Mouse (Mus musculus) midbrain, embryonic 16.5 days (tissue): ENCODE measurements at regions not wholly inside any gene's neighbourhood (a gene's known extent, or its start where the extent isn't known, plus 50 kb on each side); places are given as distances from the start of the nearest gene placed in this dataset.
"Not testable (repeated sequence)": the region's sequence is repeated elsewhere in the genome, so short reads cannot be mapped to it uniquely, and the experiment has no call there.

Experiments used
- ATAC-seq: fragments of 200-750 bp; cut with Nextera tagmentation; 2 replicates; pipeline ENCODE4 v1.8.0; 2017; ENCODE audit warnings: moderate TSS enrichment
- H3K27ac ChIP-seq: fragments of 300-500 bp; sonication (generic); 2 replicates; pipeline ENCODE4 v1.5.1; 2014; ENCODE audit warnings: mild to moderate bottlenecking, low read length, mixed read lengths
- H3K27me3 ChIP-seq: fragments of 300-500 bp; sonication (generic); 2 replicates; pipeline ENCODE4 v1.6.1; 2014; ENCODE audit warnings: low read depth, low read length, mixed read lengths; ENCODE audit not compliant: control insufficient read depth, insufficient read depth
- H3K36me3 ChIP-seq: fragments of 300-500 bp; sonication (generic); 2 replicates; pipeline ENCODE4 v1.6.1; 2014; ENCODE audit warnings: mild to moderate bottlenecking, low read length, moderate library complexity, mixed read lengths; ENCODE audit not compliant: control insufficient read depth, insufficient read depth
- H3K4me1 ChIP-seq: fragments of 300-500 bp; sonication (generic); 2 replicates; pipeline ENCODE4 v1.6.1; 2014; ENCODE audit warnings: mild to moderate bottlenecking, low read length, mixed read lengths; ENCODE audit not compliant: control insufficient read depth, insufficient read depth
- H3K4me2 ChIP-seq: fragments of 300-500 bp; sonication (generic); 2 replicates; pipeline ENCODE4 v1.6.1; 2014; ENCODE audit warnings: mild to moderate bottlenecking, low read length, mixed read lengths
- H3K4me3 ChIP-seq: fragments of 300-500 bp; sonication (generic); 2 replicates; pipeline ENCODE4 v1.5.1; 2014; ENCODE audit warnings: low read depth, mild to moderate bottlenecking, low read length, moderate library complexity, mixed read lengths
- H3K9ac ChIP-seq: fragments of 300-500 bp; sonication (generic); 2 replicates; pipeline ENCODE4 v1.6.1; 2014; ENCODE audit warnings: low read depth, low read length, mixed read lengths
- H3K9me3 ChIP-seq: fragments of 300-500 bp; sonication (generic); replicated peaks from 2 replicates; pipeline ENCODE4 v1.6.1; 2014; ENCODE audit warnings: mild to moderate bottlenecking, low read length, mixed read lengths; ENCODE audit not compliant: control insufficient read depth, poor library complexity, severe bottlenecking
- WGBS: fragments of 180-500 bp; shearing (Covaris S2); extraction: QIAGEN DNeasy Blood & Tissue Kit; methylation state at CpG from one replicate; pipeline ENCODE4 v1.1.7; 2014; 5-methylcytosine and 5-hydroxymethylcytosine counted together

DNA sequence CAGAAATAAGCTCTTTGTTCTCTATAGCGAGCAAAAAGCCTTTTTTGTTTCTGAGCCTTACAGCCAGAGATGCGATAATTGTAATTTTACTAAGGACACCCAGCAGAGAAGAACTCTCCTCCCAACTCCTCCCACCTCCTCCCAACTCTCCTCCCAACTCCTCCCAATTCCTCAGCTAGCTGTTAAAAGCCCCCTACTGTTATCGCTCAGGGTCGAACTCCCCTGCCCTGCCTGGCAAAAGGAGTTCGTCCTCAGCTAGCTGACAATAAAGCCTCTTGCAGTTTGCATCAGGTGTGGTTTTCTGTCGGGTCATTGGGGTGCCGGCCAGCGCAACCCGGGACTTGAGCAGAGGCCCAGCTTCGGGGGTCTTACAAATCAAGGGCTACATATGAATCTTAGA, 99.5 kb upstream of the Thpo start:
- H3K9ac ChIP-seq, H3K9me3 ChIP-seq, H3K4me3 ChIP-seq, H3K27me3 ChIP-seq, H3K4me2 ChIP-seq, H3K4me1 ChIP-seq, H3K27ac ChIP-seq, ATAC-seq, H3K36me3 ChIP-seq: not testable (repeated sequence)
- WGBS = 78% methylated on average over 10 of the region's 10 CpGs

DNA sequence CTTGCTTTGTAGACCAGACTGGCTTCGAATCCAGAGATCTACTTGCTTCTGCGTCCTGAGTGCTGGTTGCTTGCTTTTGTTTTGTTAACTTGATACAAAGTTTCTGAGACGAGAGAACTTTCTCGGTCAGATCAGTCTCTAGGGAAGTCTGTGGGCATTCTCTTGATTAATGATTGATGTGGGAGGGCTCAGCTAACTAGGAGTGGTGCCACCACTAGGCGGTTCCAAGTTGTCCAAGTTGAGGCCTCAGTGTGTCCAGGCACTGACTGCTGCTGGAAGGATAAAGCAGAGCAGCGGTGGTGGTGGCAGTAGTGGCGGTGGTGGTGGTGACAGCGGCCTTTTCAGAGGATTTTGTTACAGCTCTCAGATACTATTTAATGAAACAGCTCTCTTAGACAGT, 99.0 kb upstream of the Thpo start:
- Histone ChIP-seq H3K36me3 (no peaks in the 10 kb centered on the region), H3K9ac (no peak overlapping the region), H3K27ac (no peak overlapping the region), H3K27me3 (no peaks in the 10 kb centered on the region), H3K4me1 (no peaks in the 10 kb centered on the region), H3K4me2 (no peak overlapping the region), H3K9me3 (no peaks in the 10 kb centered on the region), H3K4me3 (no peak overlapping the region)
- 86% methylated on average over 8 of the region's 8 CpGs for WGBS
- no peak for ATAC-seq

DNA sequence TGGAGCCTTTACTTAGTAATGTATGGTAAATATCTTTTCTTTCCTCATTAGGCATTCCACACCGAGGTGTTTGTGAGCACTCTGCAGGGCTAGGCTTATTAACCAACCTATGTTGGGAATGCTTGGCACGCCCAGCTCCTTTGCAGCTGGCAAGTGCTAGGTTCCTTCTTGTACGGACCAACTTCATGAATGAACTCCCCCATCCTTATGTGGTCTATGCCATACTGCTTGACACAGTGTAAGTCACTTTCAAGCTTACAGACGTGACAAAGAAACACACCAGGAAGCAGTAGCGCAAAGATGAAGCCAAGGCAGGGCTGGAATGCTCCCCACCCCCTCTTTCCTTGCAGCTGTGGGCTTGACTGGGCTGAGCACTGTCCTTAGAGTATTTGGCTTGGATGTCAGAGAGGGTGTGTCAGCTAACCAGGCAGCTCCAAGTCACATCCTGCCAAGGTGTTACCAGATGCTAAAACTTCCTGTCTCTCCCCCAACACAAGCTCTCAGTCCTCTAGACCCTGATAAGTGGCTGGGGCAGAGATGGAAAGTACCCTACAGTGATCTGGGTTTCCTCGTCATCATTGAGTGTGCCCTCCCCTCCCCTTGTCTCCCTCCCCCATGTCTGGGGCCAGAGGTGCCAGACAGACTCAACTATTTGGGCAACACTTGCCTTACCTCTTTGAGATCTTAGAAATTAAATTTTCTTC, 95.6 kb upstream of the Thpo start:
- no peaks in the 10 kb centered on the region for H3K4me1 ChIP-seq
- H3K27me3 ChIP-seq = no peaks in the 10 kb centered on the region
- no peaks in the 10 kb centered on the region for H3K9me3 ChIP-seq
- ATAC-seq = no peak
- no peak overlapping the region for H3K4me2 ChIP-seq
- H3K4me3 ChIP-seq = no peak overlapping the region
- 56% methylated on average over 6 of the region's 6 CpGs for WGBS
- H3K9ac ChIP-seq = no peak overlapping the region
- H3K27ac ChIP-seq = no peak overlapping the region
- H3K36me3 ChIP-seq = no peaks in the 10 kb centered on the region

DNA sequence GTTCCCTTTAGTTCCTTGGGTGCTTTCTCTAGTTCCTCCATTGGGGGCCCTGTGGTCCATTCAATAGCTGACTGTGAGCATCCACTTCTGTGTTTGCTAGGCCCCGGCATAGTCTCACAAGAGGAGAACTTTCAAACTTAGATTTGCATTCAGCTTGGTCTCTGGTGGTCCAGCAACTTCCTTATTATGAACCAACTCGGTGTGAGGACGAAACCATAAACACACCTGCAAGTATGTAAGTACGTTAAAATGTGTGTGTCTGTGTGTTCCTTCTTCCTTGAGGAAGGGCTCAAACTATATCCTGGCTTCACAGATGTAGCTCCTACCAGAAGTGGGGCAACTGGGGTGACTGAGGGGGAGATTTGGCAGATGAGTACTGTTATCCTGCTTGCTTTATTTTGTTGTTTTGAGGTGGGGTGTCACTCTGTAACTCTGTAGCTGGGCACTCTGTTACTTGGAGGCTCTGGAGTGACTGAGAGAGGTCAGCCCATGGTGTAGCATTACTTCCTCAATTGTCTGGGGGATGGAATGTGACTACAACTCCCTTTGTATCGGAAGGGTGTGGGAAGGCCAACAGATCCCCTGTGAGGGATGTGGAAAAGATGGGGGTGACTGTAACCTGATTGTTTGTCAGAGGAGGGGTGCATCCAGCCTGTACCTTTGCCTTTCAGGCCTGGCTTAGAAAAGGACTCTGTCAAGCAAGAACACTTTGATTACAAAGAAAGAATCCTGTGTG, 94.9 kb upstream of the Thpo start:
- 87% methylated on average over 5 of the region's 5 CpGs for WGBS
- no peak overlapping the region for H3K4me2 ChIP-seq
- H3K27me3 ChIP-seq = no peaks in the 10 kb centered on the region
- no peaks in the 10 kb centered on the region for H3K36me3 ChIP-seq
- H3K9me3 ChIP-seq = no peaks in the 10 kb centered on the region
- no peaks in the 10 kb centered on the region; the same call in 1 of the 2 replicates for H3K4me1 ChIP-seq
- H3K27ac ChIP-seq = no peak overlapping the region
- no peak overlapping the region for H3K9ac ChIP-seq
- no peak for ATAC-seq
- H3K4me3 ChIP-seq = no peak overlapping the region

DNA sequence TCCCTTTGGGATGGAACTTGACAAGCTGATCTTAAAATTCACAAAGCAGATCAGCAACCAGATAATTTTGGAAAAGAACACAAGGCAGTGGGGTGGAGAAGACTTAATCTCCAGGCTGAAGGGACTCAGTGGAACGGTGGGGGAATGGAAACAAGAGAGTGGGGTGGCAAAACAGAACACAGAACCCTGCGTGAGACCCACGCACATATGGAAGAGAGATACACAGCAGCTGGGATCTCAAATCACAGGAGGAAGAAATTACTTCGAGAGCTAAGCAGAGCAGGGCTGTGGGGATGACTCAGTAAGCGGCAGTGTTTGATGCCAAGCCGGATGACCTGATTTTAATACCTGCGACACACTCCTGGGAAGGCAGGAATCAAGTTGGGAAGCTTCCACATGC, 89.9 kb upstream of the Thpo start:
- no peak overlapping the region for H3K9ac ChIP-seq
- no peaks in the 10 kb centered on the region for H3K36me3 ChIP-seq
- no peak overlapping the region for H3K27ac ChIP-seq
- H3K4me1 ChIP-seq = no peaks in the 10 kb centered on the region; the same call in 1 of the 2 replicates
- H3K4me2 ChIP-seq = no peak overlapping the region
- no peaks in the 10 kb centered on the region for H3K27me3 ChIP-seq
- H3K9me3 ChIP-seq = no peaks in the 10 kb centered on the region
- H3K4me3 ChIP-seq = no peak overlapping the region
- no peak for ATAC-seq
- WGBS = 41% methylated on average over 7 of the region's 7 CpGs

DNA sequence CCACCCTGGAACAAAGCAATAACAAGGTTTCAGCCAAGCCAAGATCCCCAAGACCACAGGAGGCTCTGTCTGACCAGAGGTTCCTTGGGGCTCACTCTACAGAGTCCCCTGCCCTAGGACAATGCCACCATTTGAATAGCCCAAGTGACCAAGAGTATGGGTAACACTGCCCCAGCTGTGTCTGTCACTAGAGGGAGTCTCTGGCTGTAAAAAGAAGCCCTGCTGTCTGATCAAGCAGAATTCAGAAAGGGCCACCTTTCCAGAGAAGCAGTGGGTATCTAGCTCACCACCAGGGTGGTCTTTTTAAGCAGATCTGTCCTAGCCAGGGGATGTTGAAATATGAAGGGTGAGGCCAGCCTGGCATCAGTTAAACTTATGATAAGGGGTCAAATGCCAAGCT, 86.6 kb upstream of the Thpo start:
- no peaks in the 10 kb centered on the region for H3K36me3 ChIP-seq
- no peak for ATAC-seq
- H3K9ac ChIP-seq = no peak overlapping the region
- H3K4me1 ChIP-seq = peaks cover 5% of the 10 kb centered on the region
- no peak overlapping the region for H3K27ac ChIP-seq
- H3K4me3 ChIP-seq = no peak overlapping the region
- H3K4me2 ChIP-seq = no peak overlapping the region
- no peaks in the 10 kb centered on the region for H3K9me3 ChIP-seq
- H3K27me3 ChIP-seq = no peaks in the 10 kb centered on the region

DNA sequence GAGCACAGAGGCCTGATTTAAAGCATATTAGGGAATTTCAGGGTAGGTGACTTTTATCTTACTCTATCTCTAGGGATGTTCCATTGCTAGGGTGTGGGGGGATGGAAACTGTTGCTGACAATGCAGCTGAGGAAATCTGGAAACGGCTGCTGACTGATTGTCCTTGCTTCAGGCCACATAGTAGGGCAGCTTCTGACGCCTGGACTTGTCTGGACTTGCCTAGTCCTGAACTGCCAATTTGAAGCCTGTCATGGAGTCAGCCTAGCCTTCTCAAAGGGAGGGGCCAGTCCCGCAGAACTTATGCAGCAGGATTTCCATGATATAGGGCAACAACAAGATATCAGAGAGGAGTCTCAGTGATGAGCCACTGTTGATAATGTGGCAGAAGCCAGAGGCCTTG, 85.3 kb upstream of the Thpo start:
- Histone ChIP-seq H3K27me3 (no peaks in the 10 kb centered on the region), H3K4me1 (peaks cover 5% of the 10 kb centered on the region), H3K9me3 (no peaks in the 10 kb centered on the region), H3K9ac (no peak overlapping the region), H3K4me3 (no peak overlapping the region), H3K27ac (no peak overlapping the region), H3K4me2 (no peak overlapping the region), H3K36me3 (no peaks in the 10 kb centered on the region)
- no peak for ATAC-seq
- WGBS = 88% methylated on average over 3 of the region's 3 CpGs

DNA sequence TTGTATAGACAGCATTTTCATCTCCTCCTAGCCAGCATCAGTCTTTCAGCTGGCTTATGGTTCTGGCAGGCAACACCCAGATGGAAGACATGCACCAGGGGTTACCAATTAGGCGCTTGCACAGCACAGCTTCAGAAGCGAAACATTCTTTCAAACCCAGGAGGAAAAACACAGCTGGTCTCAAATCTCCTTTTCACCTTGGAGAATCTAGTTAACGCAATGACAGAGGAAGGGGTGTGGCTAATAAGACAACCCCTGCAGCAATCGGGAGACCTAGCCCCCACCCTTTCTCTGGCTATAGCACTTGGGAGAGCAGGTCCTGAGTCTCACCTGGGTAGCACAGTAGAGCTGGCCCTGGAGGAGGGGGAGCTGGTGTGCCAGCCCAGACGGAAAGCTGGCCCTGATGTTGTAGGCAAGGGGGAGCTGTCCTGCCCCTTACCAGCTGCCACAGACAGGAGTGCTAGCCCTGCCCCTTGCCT, 84.4 kb upstream of the Thpo start:
- Histone ChIP-seq H3K27ac (no peak overlapping the region), H3K36me3 (no peaks in the 10 kb centered on the region), H3K4me1 (peaks cover 5% of the 10 kb centered on the region), H3K9ac (no peak overlapping the region), H3K27me3 (no peaks in the 10 kb centered on the region), H3K4me2 (no peak overlapping the region), H3K4me3 (no peak overlapping the region), H3K9me3 (no peaks in the 10 kb centered on the region)
- WGBS = 35% methylated on average over 5 of the region's 5 CpGs
- no peak for ATAC-seq

DNA sequence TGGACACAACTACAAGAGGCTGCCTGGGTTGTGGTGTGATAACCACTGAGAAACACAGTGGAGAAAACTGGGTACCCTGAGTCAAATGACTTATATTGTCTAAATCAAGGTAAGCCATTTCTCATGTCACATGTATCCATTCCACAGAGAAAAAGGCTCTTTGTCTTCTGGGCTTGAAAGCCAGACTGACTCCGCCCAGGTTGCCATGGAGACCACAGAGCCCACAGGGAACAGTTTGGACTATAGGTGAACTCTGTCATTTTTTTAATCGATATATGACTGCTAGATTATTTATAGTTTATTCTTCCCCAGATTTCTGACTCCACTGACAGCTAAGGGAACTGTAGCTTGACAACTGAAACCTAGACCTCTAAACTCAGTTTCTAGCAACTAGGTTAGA, 80.7 kb upstream of the Thpo start:
- no peak for ATAC-seq
- H3K4me1 ChIP-seq = peaks cover 5% of the 10 kb centered on the region
- WGBS = 84% methylated on average over 2 of the region's 2 CpGs

More for the DNA sequence above, 80.7 kb upstream of the Thpo start:
- Histone ChIP-seq H3K9ac (no peak overlapping the region), H3K4me2 (no peak overlapping the region), H3K9me3 (no peaks in the 10 kb centered on the region), H3K27ac (no peak overlapping the region), H3K4me3 (no peak overlapping the region), H3K27me3 (no peaks in the 10 kb centered on the region), H3K36me3 (no peaks in the 10 kb centered on the region)
